Mouse (Mus musculus): Measurements from ENCODE around the gene Slc17a6.

Gene Slc17a6

GRCm38 (mm10) chr7:51621694-51622145 is at the start of gene Slc17a6:
Gene Slc17a6, plus strand, starts transcription at chr7:51622006.
- peak; percentile 1 for DNase-seq

GRCm38 (mm10) chr7:51600021-51600420 is 21.8 kb upstream of the Slc17a6 start:
- DNase-seq, result no peak

- no peak for DNase-seq
These were observed 18.1 kb upstream of the Slc17a6 start for GRCm38 (mm10) chr7:51603741-51604140.

- no peak for DNase-seq
These were observed 7.4 kb upstream of the Slc17a6 start for GRCm38 (mm10) chr7:51614404-51614803.

- no peak for DNase-seq
These were observed 3.9 kb upstream of the Slc17a6 start for GRCm38 (mm10) chr7:51617941-51618340.

- no peak for DNase-seq
These were observed 3.4 kb upstream of the Slc17a6 start for GRCm38 (mm10) chr7:51618412-51618811.

- no peak for DNase-seq
These were observed 1.8 kb upstream of the Slc17a6 start for GRCm38 (mm10) chr7:51619977-51620376.

GRCm38 (mm10) chr7:51622196-51622595 is 390 bp downstream of the Slc17a6 start:
- no peak for DNase-seq

GRCm38 (mm10) chr7:51622666-51623065 is 860 bp downstream of the Slc17a6 start:
- DNase-seq, result no peak

GRCm38 (mm10) chr7:51624336-51624897 is 2.6 kb downstream of the Slc17a6 start:
- no peak for DNase-seq

- DNase-seq, result no peak
These were observed 3.4 kb downstream of the Slc17a6 start for GRCm38 (mm10) chr7:51625161-51625560.

GRCm38 (mm10) chr7:51625591-51626255 is 3.9 kb downstream of the Slc17a6 start:
- no peak for DNase-seq

- DNase-seq, result no peak
These were observed 4.7 kb downstream of the Slc17a6 start for GRCm38 (mm10) chr7:51626451-51627000.

GRCm38 (mm10) chr7:51627001-51627631 is 5.3 kb downstream of the Slc17a6 start:
- DNase-seq, result no peak

GRCm38 (mm10) chr7:51627666-51628065 is 5.9 kb downstream of the Slc17a6 start:
- DNase-seq, result no peak

- DNase-seq, result no peak
These were observed 6.5 kb downstream of the Slc17a6 start for GRCm38 (mm10) chr7:51628349-51628748.

GRCm38 (mm10) chr7:51629206-51629605 is 7.4 kb downstream of the Slc17a6 start:
- DNase-seq, result no peak

GRCm38 (mm10) chr7:51631171-51631570 is 9.4 kb downstream of the Slc17a6 start:
- DNase-seq, result no peak

- DNase-seq, result no peak
These were observed 10.9 kb downstream of the Slc17a6 start for GRCm38 (mm10) chr7:51632543-51633229.

- no peak for DNase-seq
These were observed 11.5 kb downstream of the Slc17a6 start for GRCm38 (mm10) chr7:51633230-51633844.

- DNase-seq, result no peak
These were observed 35.3 kb downstream of the Slc17a6 start for GRCm38 (mm10) chr7:51657152-51657551.

GRCm38 (mm10) chr7:51662441-51662840 is 40.6 kb downstream of the Slc17a6 start:
- DNase-seq, result no peak

All from thymus, postnatal 25 days (tissue).